Mouse (Mus musculus): Measurements from ENCODE around the gene Rasgef1c. TPM values are rescaled to one million over a fixed set of nuclear protein-coding genes. Genes with fewer than 3 reads are reported as not detected.

Gene Rasgef1c
- total and polyA plus RNA-seq, 3 experiments: 0.12 to 0.15 TPM; not detected in 1

GRCm38 (mm10) chr11:49900043-49900442 is 1.6 kb upstream of the Rasgef1c start:
- Histone ChIP-seq H3K4me3 (ENCODE audit: control insufficient read depth in 1 of 2, insufficient read depth in 1 of 2, low read depth in 2 of 2, low read length in 2 of 2) (peak overlapping the region in 1 of 2 experiments; percentile 27; a peak in 1 of 4 replicates), H3K36me3 (ENCODE audit: control insufficient read depth in 1 of 2, insufficient read depth in 2 of 2, low read length in 2 of 2) (peaks cover 0 to 16% of the 10 kb centered on the region in 2 experiments; a peak in 2 of 4 replicates), H3K4me1 (ENCODE audit: control insufficient read depth in 1 of 2, insufficient read depth in 2 of 2, low read length in 2 of 2) (peaks cover 8 to 26% of the 10 kb centered on the region in 2 experiments), H3K9me3 (replicated peaks; ENCODE audit: insufficient read depth, low read length) (no peaks in the 10 kb centered on the region), H3K27ac (ENCODE audit: control insufficient read depth, low read depth, low read length) (no peak overlapping the region), H3K9ac (ENCODE audit: control insufficient read depth, low read depth, low read length, poor library complexity, severe bottlenecking) (no peak overlapping the region), H3K79me2 (ENCODE audit: control insufficient read depth, insufficient read depth, low read length, poor library complexity) (no peaks in the 10 kb centered on the region), H3K27me3 (ENCODE audit: control insufficient read depth in 1 of 2, insufficient read depth in 2 of 2, low read length in 2 of 2) (no peaks in the 10 kb centered on the region)
- TF ChIP-seq TAL1 (IDR thresholded peaks at IDR 0.05; ENCODE audit: low read length): peak; percentile 36
- TF ChIP-seq MYC (IDR thresholded peaks at IDR 0.05; ENCODE audit: low read depth, low read length): no peak
- peak; percentile 40; the same call in 1 of the 2 replicates for TF ChIP-seq BHLHE40 (IDR thresholded peaks at IDR 0.05; ENCODE audit: borderline replicate concordance, low read depth, low read length)
- peak; percentile 62 for TF ChIP-seq MYB (IDR thresholded peaks at IDR 0.05; ENCODE audit: low read depth, low read length)
- no peak for TF ChIP-seq ZMIZ1 (IDR thresholded peaks at IDR 0.05; ENCODE audit: low read depth, low read length)
- peak; percentile 57; the same call in 1 of the 2 replicates for TF ChIP-seq MAZ (IDR thresholded peaks at IDR 0.05; ENCODE audit: low read depth, low read length)
- peak; percentile 58 for TF ChIP-seq GATA1 (IDR thresholded peaks at IDR 0.05; ENCODE audit: low read depth, low read length)
- TF ChIP-seq SMC3 (IDR thresholded peaks at IDR 0.05; ENCODE audit: low read depth, low read length): 0 out of 2 replicates have a peak, but pooled peaks have one; percentile 6
- TF ChIP-seq USF2 (IDR thresholded peaks at IDR 0.05; ENCODE audit: borderline replicate concordance in 1 of 2, insufficient read depth in 1 of 2, low read depth in 1 of 2, low read length in 2 of 2): 0 out of 4 replicates have a peak, but pooled peaks of 1 of the 2 experiments have one; percentile 8
- peak; percentile 49; the same call in 1 of the 2 replicates for TF ChIP-seq RCOR1 (IDR thresholded peaks at IDR 0.05; ENCODE audit: low read depth, low read length)
- no peak for TF ChIP-seq CHD2 (IDR thresholded peaks at IDR 0.05; ENCODE audit: low read length)
- 0 out of 2 replicates have a peak, but pooled peaks have one; percentile 42 for TF ChIP-seq MEF2A (IDR thresholded peaks at IDR 0.05; ENCODE audit: extremely low read depth, insufficient replicate concordance, low read depth, low read length, poor library complexity, severe bottlenecking)
- TF ChIP-seq SIN3A (IDR thresholded peaks at IDR 0.05; ENCODE audit: low read length): peak; percentile 57; the same call in 1 of the 2 replicates
- peak; percentile 70 for TF ChIP-seq ETS1 (IDR thresholded peaks at IDR 0.05; ENCODE audit: low read depth, low read length)
- TF ChIP-seq TCF12 (IDR thresholded peaks at IDR 0.05; ENCODE audit: low read depth, low read length): peak; percentile 69
- TF ChIP-seq MXI1 (IDR thresholded peaks at IDR 0.05; ENCODE audit: low read depth, low read length): peak; percentile 35
- no peak for TF ChIP-seq POLR2AphosphoS2 (IDR thresholded peaks at IDR 0.05; ENCODE audit: low read length)
- TF ChIP-seq USF1 (IDR thresholded peaks at IDR 0.05; ENCODE audit: low read depth, low read length): peak; percentile 80
- TF ChIP-seq MAX (IDR thresholded peaks at IDR 0.05; ENCODE audit: low read length): 0 out of 2 replicates have a peak, but pooled peaks have one; percentile 44
- TF ChIP-seq GABPA (IDR thresholded peaks at IDR 0.05; ENCODE audit: low read depth, low read length): no peak
- TF ChIP-seq EP300 (IDR thresholded peaks at IDR 0.05; ENCODE audit: low read depth in 1 of 2, low read length in 2 of 2): peak; percentile 80 to 82
- TF ChIP-seq NELFE (IDR thresholded peaks at IDR 0.05; ENCODE audit: low read depth, low read length): peak; percentile 33; the same call in 1 of the 2 replicates
- DNase-seq (ENCODE audit: low read depth, low spot score): peak; percentile 84

Data from MEL (cell line).